Mouse (Mus musculus) stomach, embryonic 15.5 days (tissue): ENCODE data around the gene Gjd2. TPM values are rescaled to one million over a fixed set of nuclear protein-coding genes. Genes with fewer than 3 reads are reported as not detected.

Experiments
- ATAC-seq: fragments of 200-750 bp; cut with Nextera tagmentation; 2 replicates; pipeline ENCODE4 v1.8.0; 2017; ENCODE audit warnings: low read depth, moderate number of reproducible peaks, moderate TSS enrichment; ENCODE audit not compliant: insufficient read depth, low FRiP score
- H3K27ac ChIP-seq: fragments of 300-500 bp; sonication (generic); 2 replicates; pipeline ENCODE4 v1.5.1; 2015; ENCODE audit warnings: mild to moderate bottlenecking, inconsistent platforms
- H3K27me3 ChIP-seq: fragments of 300-500 bp; sonication (generic); replicated peaks from 2 replicates; pipeline ENCODE4 v1.6.1; 2015; ENCODE audit warnings: inconsistent platforms
- H3K36me3 ChIP-seq: fragments of 300-500 bp; sonication (generic); 2 replicates; pipeline ENCODE4 v1.6.1; 2015; ENCODE audit warnings: inconsistent platforms
- H3K4me1 ChIP-seq: fragments of 300-500 bp; sonication (generic); 2 replicates; pipeline ENCODE4 v1.6.1; 2015; ENCODE audit warnings: inconsistent platforms
- H3K4me2 ChIP-seq: fragments of 300-500 bp; sonication (generic); 2 replicates; pipeline ENCODE4 v1.6.1; 2015; ENCODE audit warnings: mild to moderate bottlenecking, inconsistent platforms
- H3K4me3 ChIP-seq: fragments of 300-500 bp; sonication (generic); replicated peaks from 2 replicates; pipeline ENCODE4 v1.5.1; 2015; ENCODE audit warnings: inconsistent platforms
- H3K9ac ChIP-seq: fragments of 300-500 bp; sonication (generic); 2 replicates; pipeline ENCODE4 v1.6.1; 2015; ENCODE audit warnings: inconsistent platforms
- H3K9me3 ChIP-seq: fragments of 300-500 bp; sonication (generic); 2 replicates; pipeline ENCODE4 v1.6.1; 2016; ENCODE audit warnings: inconsistent platforms
- WGBS: fragments of 180-500 bp; shearing (Covaris S2); methylation state at CpG from one replicate; pipeline ENCODE4 v1.1.7; 2015; 5-methylcytosine and 5-hydroxymethylcytosine counted together
- polyA plus RNA-seq: library from polyadenylated mRNA; unstranded; fragments of >200 nt; fragmentation: Nextera tagmentation; extraction: Ambion mirVana; gene quantifications from 2 replicates; pipeline ENCODE4 v1.2.1, GENCODE M21; 2015

Gene Gjd2
- 0.94 and 1.1 TPM in 2 replicates for polyA plus RNA-seq

- Histone ChIP-seq H3K27ac (no peak within 1 kb of the TSS), H3K27me3 (peaks cover 25% of the 10 kb centered on the region)
- ATAC-seq, result peak; percentile 58
Measured at GRCm38 (mm10) chr2:114013295-114013771, at the start of gene Gjd2. Gene Gjd2 (minus strand): TSS chr2:114013619.

DNA sequence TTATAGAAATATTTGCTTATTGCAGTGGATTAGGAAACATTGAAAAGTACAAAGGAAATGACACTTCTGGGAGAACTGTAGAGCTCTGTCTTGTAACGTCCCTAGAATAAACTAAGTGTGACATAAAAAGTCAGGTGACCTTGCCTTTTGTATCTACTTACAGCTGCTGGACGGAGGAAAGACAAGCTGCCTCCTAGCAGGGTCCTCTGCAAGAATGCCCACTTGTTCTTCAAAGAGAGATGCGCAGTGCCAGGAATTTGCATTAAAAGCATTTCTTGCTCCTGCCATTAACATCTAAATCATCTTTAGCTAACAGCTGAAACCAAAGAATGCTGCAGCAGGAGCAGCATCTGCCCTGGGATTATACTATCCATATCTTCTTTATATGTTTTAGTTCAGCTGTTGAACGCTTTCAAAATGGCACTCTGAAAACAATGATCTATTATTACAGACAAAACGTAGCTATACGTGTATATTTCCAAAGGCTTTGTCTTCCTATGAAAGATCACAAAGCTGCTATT, 46.7 kb upstream of the Gjd2 start:
- WGBS, result 49% methylated on average over 6 of the region's 6 CpGs
- Histone ChIP-seq H3K4me3 (no peak overlapping the region), H3K4me2 (no peak overlapping the region), H3K27ac (no peak overlapping the region), H3K9me3 (no peaks in the 10 kb centered on the region), H3K4me1 (peaks cover 6% of the 10 kb centered on the region; the same call in 1 of the 2 replicates), H3K9ac (no peak overlapping the region), H3K27me3 (no peaks in the 10 kb centered on the region), H3K36me3 (no peaks in the 10 kb centered on the region)
- no peak for ATAC-seq

More at GRCm38 (mm10) chr2:114013295-114013771, at the start of gene Gjd2:
- peak within 1 kb of the TSS; percentile 39 for H3K4me3 ChIP-seq
- H3K9ac ChIP-seq, result no peak within 1 kb of the TSS
- no peaks in the 10 kb centered on the region for H3K9me3 ChIP-seq
- no peaks in the 10 kb centered on the region for H3K36me3 ChIP-seq
- peak within 1 kb of the TSS; percentile 69 for H3K4me2 ChIP-seq
- 0 out of 2 replicates have a peak, but pooled peaks cover 7% of the 10 kb centered on the region for H3K4me1 ChIP-seq
- WGBS, result under 1% methylated on average over 58 of the region's 60 CpGs

DNA sequence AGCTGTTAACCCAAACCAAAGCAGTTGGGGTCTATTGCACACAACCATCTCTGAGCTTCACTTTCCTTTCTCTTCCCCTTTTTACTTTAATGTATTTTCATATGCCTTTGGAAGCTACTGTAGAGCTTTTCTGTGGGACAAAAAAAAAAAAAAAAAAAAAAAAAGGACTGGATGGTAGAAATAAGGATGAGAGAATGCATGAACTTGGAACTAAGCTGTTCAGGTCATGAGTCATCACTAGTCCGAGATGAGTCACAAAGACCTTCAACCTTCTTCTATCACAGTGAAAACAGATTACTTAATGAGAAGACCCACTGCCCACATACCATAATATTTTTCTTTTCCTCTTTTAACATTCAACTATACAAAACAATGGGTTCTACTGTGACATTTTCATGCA, 46.2 kb upstream of the Gjd2 start:
- Histone ChIP-seq H3K36me3 (no peaks in the 10 kb centered on the region), H3K4me2 (no peak overlapping the region), H3K27me3 (no peaks in the 10 kb centered on the region), H3K9ac (no peak overlapping the region), H3K9me3 (no peaks in the 10 kb centered on the region), H3K27ac (no peak overlapping the region), H3K4me3 (no peak overlapping the region), H3K4me1 (peaks cover 6% of the 10 kb centered on the region; the same call in 1 of the 2 replicates)
- 58% methylated on average over 1 of the region's 1 CpGs for WGBS
- ATAC-seq, result no peak

- Histone ChIP-seq H3K27me3 (no peaks in the 10 kb centered on the region), H3K4me2 (no peak overlapping the region), H3K36me3 (no peaks in the 10 kb centered on the region), H3K9ac (no peak overlapping the region), H3K4me3 (no peak overlapping the region), H3K9me3 (no peaks in the 10 kb centered on the region), H3K4me1 (peaks cover 6% of the 10 kb centered on the region; the same call in 1 of the 2 replicates), H3K27ac (no peak overlapping the region)
- ATAC-seq, result no peak
- 86% methylated on average over 10 of the region's 10 CpGs for WGBS
Measured at GRCm38 (mm10) chr2:114058226-114058796, 44.9 kb upstream of the Gjd2 start.

GRCm38 (mm10) chr2:114057303-114057853, 44.0 kb upstream of the Gjd2 start:
- peaks cover 6% of the 10 kb centered on the region; the same call in 1 of the 2 replicates for H3K4me1 ChIP-seq
- H3K4me2 ChIP-seq, result no peak overlapping the region
- WGBS, result 15% methylated on average over 10 of the region's 10 CpGs
- no peak overlapping the region for H3K9ac ChIP-seq
- H3K4me3 ChIP-seq, result no peak overlapping the region
- no peaks in the 10 kb centered on the region for H3K36me3 ChIP-seq
- H3K9me3 ChIP-seq, result no peaks in the 10 kb centered on the region
- no peak overlapping the region for H3K27ac ChIP-seq
- ATAC-seq, result peak; percentile 50; the same call in 1 of the 2 replicates
- H3K27me3 ChIP-seq, result no peaks in the 10 kb centered on the region

- Histone ChIP-seq H3K9ac (no peak overlapping the region), H3K27ac (no peak overlapping the region), H3K4me3 (no peak overlapping the region), H3K27me3 (no peaks in the 10 kb centered on the region), H3K36me3 (no peaks in the 10 kb centered on the region), H3K4me2 (no peak overlapping the region), H3K4me1 (peaks cover 6% of the 10 kb centered on the region; the same call in 1 of the 2 replicates), H3K9me3 (no peaks in the 10 kb centered on the region)
- no peak for ATAC-seq
- WGBS, result 81% methylated on average over 4 of the region's 4 CpGs
Measured at GRCm38 (mm10) chr2:114054129-114054528, 40.7 kb upstream of the Gjd2 start.

GRCm38 (mm10) chr2:114052696-114053598, 39.5 kb upstream of the Gjd2 start, which contains the start of gene Actc1:
Gene Actc1 (minus strand): TSS chr2:114053548.
- no peaks in the 10 kb centered on the region for H3K36me3 ChIP-seq
- H3K27ac ChIP-seq, result no peak within 1 kb of the TSS
- no peaks in the 10 kb centered on the region for H3K27me3 ChIP-seq
- H3K4me1 ChIP-seq, result peaks cover 6% of the 10 kb centered on the region; the same call in 1 of the 2 replicates
- no peak within 1 kb of the TSS for H3K9ac ChIP-seq
- H3K4me3 ChIP-seq, result peak within 1 kb of the TSS; percentile 10; the same call in 1 of the 2 replicates
- no peaks in the 10 kb centered on the region for H3K9me3 ChIP-seq
- 28% methylated on average over 14 of the region's 14 CpGs for WGBS
- H3K4me2 ChIP-seq, result peak within 1 kb of the TSS; percentile 39
- peak; percentile 47 for ATAC-seq

DNA sequence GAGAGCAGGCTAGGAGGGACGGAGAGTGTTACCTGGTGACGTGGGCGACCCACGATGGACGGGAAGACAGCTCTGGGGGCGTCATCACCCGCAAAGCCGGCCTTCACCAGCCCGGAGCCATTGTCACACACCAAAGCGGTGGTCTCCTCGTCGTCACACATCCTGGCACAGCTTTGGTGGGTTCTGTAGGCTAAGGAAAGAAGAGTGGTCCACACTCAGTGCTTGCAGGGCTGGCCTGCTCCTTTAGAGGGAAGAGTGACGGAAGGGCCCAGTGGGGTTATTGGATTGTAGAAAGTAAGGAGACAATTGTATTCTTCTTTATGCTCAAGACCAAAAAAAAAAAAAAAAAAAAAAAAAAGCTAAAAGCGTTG, 38.4 kb upstream of the Gjd2 start:
- ATAC-seq, result no peak
- H3K9me3 ChIP-seq, result no peaks in the 10 kb centered on the region
- WGBS, result 87% methylated on average over 14 of the region's 14 CpGs
- H3K4me2 ChIP-seq, result no peak overlapping the region
- H3K27me3 ChIP-seq, result no peaks in the 10 kb centered on the region
- no peak overlapping the region for H3K9ac ChIP-seq
- no peak overlapping the region for H3K4me3 ChIP-seq
- no peak overlapping the region for H3K27ac ChIP-seq
- H3K36me3 ChIP-seq, result no peaks in the 10 kb centered on the region
- no peaks in the 10 kb centered on the region for H3K4me1 ChIP-seq

DNA sequence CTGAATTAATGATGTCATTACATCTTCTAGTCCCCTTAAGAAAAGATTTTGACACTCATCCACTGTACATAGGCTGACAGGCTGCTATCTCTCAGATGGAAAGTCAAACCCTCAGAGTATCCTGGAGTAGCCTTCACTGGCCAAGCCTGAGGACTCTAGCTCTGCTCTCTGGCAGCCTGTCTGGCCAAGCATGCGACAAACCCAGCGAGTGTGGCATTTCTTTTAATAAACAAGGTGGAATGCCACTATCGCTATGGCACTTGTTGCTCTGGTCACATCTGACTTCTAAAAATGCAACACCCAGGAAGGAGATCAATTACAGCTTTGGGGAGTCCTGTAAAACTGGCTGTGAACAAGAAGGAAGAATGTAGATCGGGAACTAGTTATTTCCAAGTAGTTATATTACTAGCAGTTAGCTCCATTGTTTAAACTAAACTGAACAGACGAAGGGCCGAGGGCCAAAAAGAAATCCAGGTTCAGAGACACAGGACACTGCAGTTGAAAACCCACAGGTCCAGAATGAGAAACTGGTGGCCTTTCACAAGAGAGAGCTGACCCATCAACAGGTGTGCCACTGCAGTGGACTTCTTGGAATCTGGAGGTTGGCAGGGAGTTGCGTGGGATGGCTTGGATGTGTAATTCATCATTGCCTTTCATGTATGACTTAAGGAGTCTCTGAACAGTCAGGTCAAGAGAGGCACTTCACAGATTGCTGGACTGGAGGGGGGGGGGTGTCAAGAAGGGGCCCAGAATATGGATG, 37.9 kb upstream of the Gjd2 start:
- no peak overlapping the region for H3K9ac ChIP-seq
- no peak overlapping the region for H3K4me2 ChIP-seq
- ATAC-seq, result no peak
- H3K27me3 ChIP-seq, result no peaks in the 10 kb centered on the region
- H3K4me3 ChIP-seq, result no peak overlapping the region
- no peaks in the 10 kb centered on the region for H3K36me3 ChIP-seq
- no peaks in the 10 kb centered on the region for H3K4me1 ChIP-seq
- WGBS, result 80% methylated on average over 7 of the region's 7 CpGs
- H3K9me3 ChIP-seq, result no peaks in the 10 kb centered on the region
- no peak overlapping the region for H3K27ac ChIP-seq

DNA sequence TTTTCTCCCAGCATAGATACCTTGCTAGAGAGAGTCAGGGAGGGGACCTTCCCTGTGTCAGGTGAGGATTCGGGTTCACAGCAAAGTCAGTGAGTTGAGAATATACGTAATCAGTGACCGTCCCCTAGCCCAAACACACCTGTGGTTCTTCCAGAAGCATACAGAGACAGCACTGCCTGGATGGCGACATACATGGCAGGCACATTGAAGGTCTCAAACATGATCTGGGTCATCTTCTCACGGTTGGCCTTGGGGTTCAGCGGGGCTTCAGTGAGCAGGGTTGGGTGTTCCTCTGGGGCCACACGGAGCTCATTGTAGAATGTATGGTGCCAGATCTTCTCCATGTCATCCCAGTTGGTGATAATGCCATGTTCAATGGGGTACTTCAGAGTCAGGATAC, 36.7 kb upstream of the Gjd2 start:
- Histone ChIP-seq H3K27ac (no peak overlapping the region), H3K4me1 (no peaks in the 10 kb centered on the region), H3K9me3 (no peaks in the 10 kb centered on the region), H3K27me3 (no peaks in the 10 kb centered on the region), H3K36me3 (no peaks in the 10 kb centered on the region), H3K9ac (no peak overlapping the region), H3K4me2 (no peak overlapping the region), H3K4me3 (no peak overlapping the region)
- 92% methylated on average over 7 of the region's 7 CpGs for WGBS
- no peak for ATAC-seq

DNA sequence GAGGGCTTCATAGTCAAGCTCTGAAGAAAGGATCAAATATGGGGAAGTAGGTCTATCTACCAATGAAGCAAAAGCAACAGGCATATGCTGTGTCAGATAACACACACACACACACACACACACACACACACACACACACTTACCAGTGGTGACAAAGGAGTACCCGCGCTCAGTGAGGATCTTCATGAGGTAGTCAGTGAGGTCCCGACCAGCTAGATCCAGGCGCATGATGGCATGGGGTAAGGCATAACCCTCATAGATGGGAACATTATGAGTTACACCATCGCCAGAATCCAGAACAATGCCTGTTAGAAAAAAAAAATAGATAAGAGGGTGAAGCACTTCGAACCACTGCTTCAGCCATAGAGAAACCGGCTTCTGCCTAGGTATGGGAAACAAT, 36.0 kb upstream of the Gjd2 start:
- WGBS, result 90% methylated on average over 7 of the region's 7 CpGs
- Histone ChIP-seq H3K9ac (no peak overlapping the region), H3K36me3 (no peaks in the 10 kb centered on the region), H3K9me3 (no peaks in the 10 kb centered on the region), H3K4me3 (no peak overlapping the region), H3K4me1 (no peaks in the 10 kb centered on the region), H3K4me2 (no peak overlapping the region), H3K27me3 (no peaks in the 10 kb centered on the region), H3K27ac (no peak overlapping the region)
- no peak for ATAC-seq
